Mouse (Mus musculus): ENCODE data around the gene Fam240b.

- TF ChIP-seq ETS1 (IDR thresholded peaks at IDR 0.05; ENCODE audit: low read depth, low read length) (peak; percentile 69; the same call in 1 of the 2 replicates), CTCF (IDR thresholded peaks at IDR 0.05 in 2 of 3, conservative IDR thresholded peaks at IDR 0.05 in 1 of 3; ENCODE audit: control insufficient read depth in 1 of 3, insufficient read depth in 1 of 3, low read depth in 2 of 3, low read length in 3 of 3, poor library complexity in 1 of 3, severe bottlenecking in 1 of 3) (no peak)
Measured at GRCm38 (mm10) chr13:64440592-64440991, 57.0 kb downstream of the Fam240b start.

All from MEL (cell line).